Mouse (Mus musculus) heart, embryonic 12.5 days (tissue): ENCODE measurements at regions not wholly inside any gene's neighbourhood (a gene's known extent, or its start where the extent isn't known, plus 50 kb on each side); places are given as distances from the start of the nearest gene placed in this dataset.

Source experiments
- ATAC-seq: fragments of 200-750 bp; cut with Nextera tagmentation; 2 replicates; pipeline ENCODE4 v1.8.0; 2017; ENCODE audit warnings: moderate TSS enrichment, moderate library complexity; ENCODE audit not compliant: insufficient number of reproducible peaks, low FRiP score
- H3K27ac ChIP-seq: fragments of 300-500 bp; sonication (generic); 2 replicates; pipeline ENCODE4 v1.5.1; 2016; ENCODE audit warnings: mild to moderate bottlenecking, moderate library complexity; ENCODE audit not compliant: poor library complexity, severe bottlenecking
- H3K27me3 ChIP-seq: fragments of 300-500 bp; sonication (generic); replicated peaks from 2 replicates; pipeline ENCODE4 v1.6.1; 2016; ENCODE audit warnings: mild to moderate bottlenecking, moderate library complexity
- H3K36me3 ChIP-seq: fragments of 300-500 bp; sonication (generic); 2 replicates; pipeline ENCODE4 v1.6.1; 2016; ENCODE audit warnings: mild to moderate bottlenecking, moderate library complexity
- H3K4me1 ChIP-seq: fragments of 300-500 bp; sonication (generic); replicated peaks from 2 replicates; pipeline ENCODE4 v1.6.1; 2016; ENCODE audit warnings: mild to moderate bottlenecking
- H3K4me2 ChIP-seq: fragments of 300-500 bp; sonication (generic); 2 replicates; pipeline ENCODE4 v1.6.1; 2016; ENCODE audit warnings: mild to moderate bottlenecking, moderate library complexity
- H3K4me3 ChIP-seq: fragments of 300-500 bp; sonication (generic); 2 replicates; pipeline ENCODE4 v1.5.1; 2016; ENCODE audit warnings: mild to moderate bottlenecking
- H3K9ac ChIP-seq: fragments of 300-500 bp; sonication (generic); 2 replicates; pipeline ENCODE4 v1.6.1; 2016; ENCODE audit warnings: mild to moderate bottlenecking, moderate library complexity
- H3K9me3 ChIP-seq: fragments of 300-500 bp; sonication (generic); replicated peaks from 2 replicates; pipeline ENCODE4 v1.6.1; 2016; ENCODE audit warnings: mild to moderate bottlenecking, moderate library complexity
- WGBS: fragments of 180-500 bp; shearing (Covaris S2); methylation state at CpG from one replicate; pipeline ENCODE4 v1.1.7; 2016; 5-methylcytosine and 5-hydroxymethylcytosine counted together

- Histone ChIP-seq H3K9me3 (no peaks in the 10 kb centered on the region), H3K4me2 (no peak overlapping the region), H3K27me3 (no peaks in the 10 kb centered on the region), H3K9ac (no peak overlapping the region), H3K4me1 (no peaks in the 10 kb centered on the region), H3K27ac (no peak overlapping the region), H3K36me3 (no peaks in the 10 kb centered on the region), H3K4me3 (no peak overlapping the region)
- no peak for ATAC-seq
- 72% methylated on average over 4 of the region's 4 CpGs for WGBS
Observed at GRCm38 (mm10) chr1:44957125-44957524, 354.2 kb upstream of the Col3a1 start.

- Histone ChIP-seq H3K4me3 (no peak overlapping the region), H3K27ac (0 out of 2 replicates have a peak overlapping the region, but pooled peaks have one; percentile 7), H3K4me2 (no peak overlapping the region), H3K27me3 (no peaks in the 10 kb centered on the region), H3K36me3 (no peaks in the 10 kb centered on the region), H3K9me3 (no peaks in the 10 kb centered on the region), H3K4me1 (0 out of 2 replicates have a peak, but pooled peaks cover 5% of the 10 kb centered on the region), H3K9ac (no peak overlapping the region)
- 23% methylated on average over 3 of the region's 3 CpGs for WGBS
- ATAC-seq: 0 out of 2 replicates have a peak, but pooled peaks have one; percentile 51
Observed at GRCm38 (mm10) chr1:44987171-44987570, 324.2 kb upstream of the Col3a1 start.

- H3K36me3 ChIP-seq: no peaks in the 10 kb centered on the region
- H3K27me3 ChIP-seq: no peaks in the 10 kb centered on the region
- peaks cover 2% of the 10 kb centered on the region; the same call in 1 of the 2 replicates for H3K9me3 ChIP-seq
- H3K4me2 ChIP-seq: no peak overlapping the region
- H3K27ac ChIP-seq: peak overlapping the region; percentile 64; the same call in 1 of the 2 replicates
- H3K4me1 ChIP-seq: peaks cover 8% of the 10 kb centered on the region; the same call in 1 of the 2 replicates
- no peak for ATAC-seq
- H3K4me3 ChIP-seq: no peak overlapping the region
- no peak overlapping the region for H3K9ac ChIP-seq
Observed at GRCm38 (mm10) chr1:45020516-45020915, 290.8 kb upstream of the Col3a1 start.

GRCm38 (mm10) chr1:45021234-45021633 lies 290.1 kb upstream of the Col3a1 start:
- no peak overlapping the region for H3K9ac ChIP-seq
- no peaks in the 10 kb centered on the region for H3K27me3 ChIP-seq
- H3K4me2 ChIP-seq: no peak overlapping the region
- no peaks in the 10 kb centered on the region for H3K36me3 ChIP-seq
- WGBS: 56% methylated on average over 2 of the region's 2 CpGs
- peaks cover 4% of the 10 kb centered on the region; the same call in 1 of the 2 replicates for H3K4me1 ChIP-seq
- no peak overlapping the region for H3K4me3 ChIP-seq
- peaks cover 4% of the 10 kb centered on the region; the same call in 1 of the 2 replicates for H3K9me3 ChIP-seq
- H3K27ac ChIP-seq: peak overlapping the region; percentile 74; the same call in 1 of the 2 replicates
- ATAC-seq: no peak

- no peak overlapping the region for H3K4me2 ChIP-seq
- H3K4me1 ChIP-seq: peaks cover 4% of the 10 kb centered on the region; the same call in 1 of the 2 replicates
- ATAC-seq: no peak
- H3K27ac ChIP-seq: peak overlapping the region; percentile 8; the same call in 1 of the 2 replicates
- H3K36me3 ChIP-seq: no peaks in the 10 kb centered on the region
- WGBS: 59% methylated on average over 1 of the region's 1 CpGs
- no peaks in the 10 kb centered on the region for H3K27me3 ChIP-seq
- no peak overlapping the region for H3K4me3 ChIP-seq
- peaks cover 4% of the 10 kb centered on the region; the same call in 1 of the 2 replicates for H3K9me3 ChIP-seq
- no peak overlapping the region for H3K9ac ChIP-seq
Observed at GRCm38 (mm10) chr1:45022146-45022841, 289.0 kb upstream of the Col3a1 start.

- ATAC-seq: no peak
- H3K9me3 ChIP-seq: peaks cover 4% of the 10 kb centered on the region; the same call in 1 of the 2 replicates
- no peaks in the 10 kb centered on the region for H3K27me3 ChIP-seq
- WGBS: 83% methylated on average over 3 of the region's 3 CpGs
- H3K4me3 ChIP-seq: no peak overlapping the region
- H3K4me2 ChIP-seq: no peak overlapping the region
- H3K36me3 ChIP-seq: no peaks in the 10 kb centered on the region
- H3K27ac ChIP-seq: no peak overlapping the region
- H3K4me1 ChIP-seq: peaks cover 4% of the 10 kb centered on the region; the same call in 1 of the 2 replicates
- H3K9ac ChIP-seq: no peak overlapping the region
Observed at GRCm38 (mm10) chr1:45023336-45023735, 288.0 kb upstream of the Col3a1 start.

GRCm38 (mm10) chr1:45031436-45032027 lies 279.8 kb upstream of the Col3a1 start:
- no peak overlapping the region for H3K4me2 ChIP-seq
- no peaks in the 10 kb centered on the region for H3K4me1 ChIP-seq
- no peak overlapping the region for H3K4me3 ChIP-seq
- ATAC-seq: no peak
- no peaks in the 10 kb centered on the region for H3K36me3 ChIP-seq
- no peak overlapping the region for H3K27ac ChIP-seq
- no peaks in the 10 kb centered on the region for H3K9me3 ChIP-seq
- no peaks in the 10 kb centered on the region for H3K27me3 ChIP-seq
- no peak overlapping the region for H3K9ac ChIP-seq
- WGBS: 62% methylated on average over 4 of the region's 4 CpGs

GRCm38 (mm10) chr1:45033343-45033742 lies 278.0 kb upstream of the Col3a1 start:
- H3K27ac ChIP-seq: no peak overlapping the region
- H3K4me3 ChIP-seq: no peak overlapping the region
- H3K9me3 ChIP-seq: no peaks in the 10 kb centered on the region
- no peak overlapping the region for H3K4me2 ChIP-seq
- no peaks in the 10 kb centered on the region for H3K36me3 ChIP-seq
- H3K27me3 ChIP-seq: no peaks in the 10 kb centered on the region
- no peak overlapping the region for H3K9ac ChIP-seq
- 82% methylated on average over 7 of the region's 7 CpGs for WGBS
- H3K4me1 ChIP-seq: no peaks in the 10 kb centered on the region
- ATAC-seq: no peak

GRCm38 (mm10) chr1:45041328-45041727 lies 270.0 kb upstream of the Col3a1 start:
- no peaks in the 10 kb centered on the region for H3K4me1 ChIP-seq
- H3K4me2 ChIP-seq: no peak overlapping the region
- H3K4me3 ChIP-seq: no peak overlapping the region
- no peaks in the 10 kb centered on the region for H3K36me3 ChIP-seq
- H3K9ac ChIP-seq: no peak overlapping the region
- H3K27ac ChIP-seq: no peak overlapping the region
- ATAC-seq: no peak
- no peaks in the 10 kb centered on the region for H3K27me3 ChIP-seq
- 81% methylated on average over 1 of the region's 1 CpGs for WGBS
- no peaks in the 10 kb centered on the region for H3K9me3 ChIP-seq

- Histone ChIP-seq H3K4me3 (no peak overlapping the region), H3K9ac (no peak overlapping the region), H3K4me1 (no peaks in the 10 kb centered on the region), H3K36me3 (no peaks in the 10 kb centered on the region), H3K4me2 (no peak overlapping the region), H3K27me3 (no peaks in the 10 kb centered on the region), H3K27ac (no peak overlapping the region), H3K9me3 (no peaks in the 10 kb centered on the region)
- no peak for ATAC-seq
Observed at GRCm38 (mm10) chr1:45041815-45042214, 269.5 kb upstream of the Col3a1 start.

GRCm38 (mm10) chr1:45043245-45043926 lies 268.0 kb upstream of the Col3a1 start:
- Histone ChIP-seq H3K36me3 (no peaks in the 10 kb centered on the region), H3K9me3 (no peaks in the 10 kb centered on the region), H3K4me1 (no peaks in the 10 kb centered on the region), H3K4me2 (no peak overlapping the region), H3K9ac (no peak overlapping the region), H3K27me3 (no peaks in the 10 kb centered on the region), H3K27ac (0 out of 2 replicates have a peak overlapping the region, but pooled peaks have one; percentile 21), H3K4me3 (no peak overlapping the region)
- no peak for ATAC-seq
